Mouse (Mus musculus): ENCODE data around the gene Kazn. TPM values are rescaled to one million over a fixed set of nuclear protein-coding genes. Genes with fewer than 3 reads are reported as not detected.

Gene Kazn
- polyA plus RNA-seq, 1 experiment from 2014 or later: 13.2 TPM

GRCm38 (mm10) chr4:142217048-142217447 lies 22.2 kb downstream of the Kazn start:
- WGBS: 76% methylated on average over 6 of the region's 6 CpGs
- Histone ChIP-seq H3K4me1 (ENCODE audit: control insufficient read depth, insufficient read depth, low read length) (peaks cover 62% of the 10 kb centered on the region), H3K36me3 (ENCODE audit: control insufficient read depth, insufficient read depth, low read length) (no peaks in the 10 kb centered on the region), H3K9me3 (replicated peaks; ENCODE audit: control insufficient read depth, low read length) (no peaks in the 10 kb centered on the region), H3K4me2 (ENCODE audit: low read depth, low read length) (no peak overlapping the region), H3K27ac (ENCODE audit: low read length) (no peak overlapping the region), H3K4me3 (replicated peaks; ENCODE audit: low read length) (no peak overlapping the region), H3K9ac (ENCODE audit: low read length) (no peak overlapping the region), H3K27me3 (ENCODE audit: control insufficient read depth, insufficient read depth, low read length) (no peaks in the 10 kb centered on the region)
- no peak for ATAC-seq (ENCODE audit: insufficient read depth, low FRiP score)

GRCm38 (mm10) chr4:142215760-142216159 lies 23.4 kb downstream of the Kazn start:
- Histone ChIP-seq H3K9ac (ENCODE audit: low read length) (no peak overlapping the region), H3K4me3 (replicated peaks; ENCODE audit: low read length) (no peak overlapping the region), H3K36me3 (ENCODE audit: control insufficient read depth, insufficient read depth, low read length) (no peaks in the 10 kb centered on the region), H3K9me3 (replicated peaks; ENCODE audit: control insufficient read depth, low read length) (no peaks in the 10 kb centered on the region), H3K4me2 (ENCODE audit: low read depth, low read length) (no peak overlapping the region), H3K4me1 (ENCODE audit: control insufficient read depth, insufficient read depth, low read length) (peaks cover 49% of the 10 kb centered on the region), H3K27me3 (ENCODE audit: control insufficient read depth, insufficient read depth, low read length) (no peaks in the 10 kb centered on the region), H3K27ac (ENCODE audit: low read length) (no peak overlapping the region)
- no peak for ATAC-seq (ENCODE audit: insufficient read depth, low FRiP score)
- 77% methylated on average over 7 of the region's 7 CpGs for WGBS

GRCm38 (mm10) chr4:142214532-142214931 lies 24.7 kb downstream of the Kazn start:
- H3K4me3 ChIP-seq (replicated peaks; ENCODE audit: low read length): no peak overlapping the region
- no peak overlapping the region for H3K4me2 ChIP-seq (ENCODE audit: low read depth, low read length)
- peak overlapping the region; percentile 54; the same call in 1 of the 2 replicates for H3K27ac ChIP-seq (ENCODE audit: low read length)
- WGBS: 47% methylated on average over 6 of the region's 6 CpGs
- no peak overlapping the region for H3K9ac ChIP-seq (ENCODE audit: low read length)
- no peaks in the 10 kb centered on the region for H3K36me3 ChIP-seq (ENCODE audit: control insufficient read depth, insufficient read depth, low read length)
- no peak for ATAC-seq (ENCODE audit: insufficient read depth, low FRiP score)
- H3K27me3 ChIP-seq (ENCODE audit: control insufficient read depth, insufficient read depth, low read length): no peaks in the 10 kb centered on the region
- no peaks in the 10 kb centered on the region for H3K9me3 ChIP-seq (replicated peaks; ENCODE audit: control insufficient read depth, low read length)
- peaks cover 46% of the 10 kb centered on the region for H3K4me1 ChIP-seq (ENCODE audit: control insufficient read depth, insufficient read depth, low read length)

GRCm38 (mm10) chr4:142212425-142212824 lies 26.8 kb downstream of the Kazn start:
- no peak overlapping the region for H3K9ac ChIP-seq (ENCODE audit: low read length)
- peaks cover 38% of the 10 kb centered on the region for H3K4me1 ChIP-seq (ENCODE audit: control insufficient read depth, insufficient read depth, low read length)
- no peak overlapping the region for H3K4me3 ChIP-seq (replicated peaks; ENCODE audit: low read length)
- 63% methylated on average over 9 of the region's 9 CpGs for WGBS
- H3K27ac ChIP-seq (ENCODE audit: low read length): peak overlapping the region; percentile 67
- peak; percentile 67 for ATAC-seq (ENCODE audit: insufficient read depth, low FRiP score)
- no peaks in the 10 kb centered on the region for H3K36me3 ChIP-seq (ENCODE audit: control insufficient read depth, insufficient read depth, low read length)
- no peaks in the 10 kb centered on the region for H3K27me3 ChIP-seq (ENCODE audit: control insufficient read depth, insufficient read depth, low read length)
- H3K4me2 ChIP-seq (ENCODE audit: low read depth, low read length): no peak overlapping the region
- no peaks in the 10 kb centered on the region for H3K9me3 ChIP-seq (replicated peaks; ENCODE audit: control insufficient read depth, low read length)

GRCm38 (mm10) chr4:142209884-142210283 lies 29.3 kb downstream of the Kazn start:
- H3K4me2 ChIP-seq (ENCODE audit: low read depth, low read length): no peak overlapping the region
- H3K9me3 ChIP-seq (replicated peaks; ENCODE audit: control insufficient read depth, low read length): no peaks in the 10 kb centered on the region

GRCm38 (mm10) chr4:142209476-142209875 lies 29.7 kb downstream of the Kazn start:
- WGBS: 48% methylated on average over 7 of the region's 7 CpGs
- Histone ChIP-seq H3K4me3 (replicated peaks; ENCODE audit: low read length) (no peak overlapping the region), H3K4me2 (ENCODE audit: low read depth, low read length) (no peak overlapping the region), H3K27me3 (ENCODE audit: control insufficient read depth, insufficient read depth, low read length) (no peaks in the 10 kb centered on the region), H3K9me3 (replicated peaks; ENCODE audit: control insufficient read depth, low read length) (no peaks in the 10 kb centered on the region), H3K27ac (ENCODE audit: low read length) (0 out of 2 replicates have a peak overlapping the region, but pooled peaks have one; percentile 33), H3K9ac (ENCODE audit: low read length) (no peak overlapping the region), H3K36me3 (ENCODE audit: control insufficient read depth, insufficient read depth, low read length) (no peaks in the 10 kb centered on the region), H3K4me1 (ENCODE audit: control insufficient read depth, insufficient read depth, low read length) (peaks cover 29% of the 10 kb centered on the region)
- no peak for ATAC-seq (ENCODE audit: insufficient read depth, low FRiP score)

More at GRCm38 (mm10) chr4:142209884-142210283, 29.3 kb downstream of the Kazn start:
- 0 out of 2 replicates have a peak overlapping the region, but pooled peaks have one; percentile 33 for H3K27ac ChIP-seq (ENCODE audit: low read length)
- no peak for ATAC-seq (ENCODE audit: insufficient read depth, low FRiP score)
- peaks cover 33% of the 10 kb centered on the region for H3K4me1 ChIP-seq (ENCODE audit: control insufficient read depth, insufficient read depth, low read length)
- no peaks in the 10 kb centered on the region for H3K36me3 ChIP-seq (ENCODE audit: control insufficient read depth, insufficient read depth, low read length)
- H3K4me3 ChIP-seq (replicated peaks; ENCODE audit: low read length): no peak overlapping the region
- 56% methylated on average over 9 of the region's 9 CpGs for WGBS
- no peaks in the 10 kb centered on the region for H3K27me3 ChIP-seq (ENCODE audit: control insufficient read depth, insufficient read depth, low read length)
- H3K9ac ChIP-seq (ENCODE audit: low read length): no peak overlapping the region

- no peak overlapping the region for H3K9ac ChIP-seq (ENCODE audit: low read length)
- no peaks in the 10 kb centered on the region for H3K9me3 ChIP-seq (replicated peaks; ENCODE audit: control insufficient read depth, low read length)
- no peak for ATAC-seq (ENCODE audit: insufficient read depth, low FRiP score)
- H3K27ac ChIP-seq (ENCODE audit: low read length): no peak overlapping the region
- WGBS: 86% methylated on average over 6 of the region's 6 CpGs
- no peak overlapping the region for H3K4me3 ChIP-seq (replicated peaks; ENCODE audit: low read length)
- H3K27me3 ChIP-seq (ENCODE audit: control insufficient read depth, insufficient read depth, low read length): no peaks in the 10 kb centered on the region
- no peak overlapping the region for H3K4me2 ChIP-seq (ENCODE audit: low read depth, low read length)
- H3K4me1 ChIP-seq (ENCODE audit: control insufficient read depth, insufficient read depth, low read length): peaks cover 7% of the 10 kb centered on the region
- no peaks in the 10 kb centered on the region; the same call in 1 of the 2 replicates for H3K36me3 ChIP-seq (ENCODE audit: control insufficient read depth, insufficient read depth, low read length)
Measured at GRCm38 (mm10) chr4:142205693-142206092, 33.5 kb downstream of the Kazn start.

- ATAC-seq (ENCODE audit: insufficient read depth, low FRiP score): no peak
Measured at GRCm38 (mm10) chr4:142196626-142197025, 42.6 kb downstream of the Kazn start.

GRCm38 (mm10) chr4:142193780-142194179 lies 45.4 kb downstream of the Kazn start:
- no peaks in the 10 kb centered on the region for H3K9me3 ChIP-seq (replicated peaks; ENCODE audit: control insufficient read depth, low read length)
- ATAC-seq (ENCODE audit: insufficient read depth, low FRiP score): peak; percentile 65; the same call in 1 of the 2 replicates
- H3K9ac ChIP-seq (ENCODE audit: low read length): no peak overlapping the region
- WGBS: 84% methylated on average over 7 of the region's 7 CpGs
- no peaks in the 10 kb centered on the region for H3K27me3 ChIP-seq (ENCODE audit: control insufficient read depth, insufficient read depth, low read length)
- H3K4me3 ChIP-seq (replicated peaks; ENCODE audit: low read length): no peak overlapping the region
- H3K36me3 ChIP-seq (ENCODE audit: control insufficient read depth, insufficient read depth, low read length): no peaks in the 10 kb centered on the region
- H3K4me1 ChIP-seq (ENCODE audit: control insufficient read depth, insufficient read depth, low read length): 0 out of 2 replicates have a peak, but pooled peaks cover 4% of the 10 kb centered on the region
- peak overlapping the region; percentile 48; the same call in 1 of the 2 replicates for H3K27ac ChIP-seq (ENCODE audit: low read length)
- H3K4me2 ChIP-seq (ENCODE audit: low read depth, low read length): no peak overlapping the region

More at GRCm38 (mm10) chr4:142196626-142197025, 42.6 kb downstream of the Kazn start:
- no peaks in the 10 kb centered on the region for H3K27me3 ChIP-seq (ENCODE audit: control insufficient read depth, insufficient read depth, low read length)
- no peak overlapping the region for H3K4me3 ChIP-seq (replicated peaks; ENCODE audit: low read length)
- no peak overlapping the region for H3K4me2 ChIP-seq (ENCODE audit: low read depth, low read length)
- peaks cover 5% of the 10 kb centered on the region; the same call in 1 of the 2 replicates for H3K36me3 ChIP-seq (ENCODE audit: control insufficient read depth, insufficient read depth, low read length)
- WGBS: 68% methylated on average over 6 of the region's 6 CpGs
- H3K4me1 ChIP-seq (ENCODE audit: control insufficient read depth, insufficient read depth, low read length): 0 out of 2 replicates have a peak, but pooled peaks cover 4% of the 10 kb centered on the region
- no peaks in the 10 kb centered on the region for H3K9me3 ChIP-seq (replicated peaks; ENCODE audit: control insufficient read depth, low read length)
- H3K27ac ChIP-seq (ENCODE audit: low read length): no peak overlapping the region
- H3K9ac ChIP-seq (ENCODE audit: low read length): no peak overlapping the region
